Mouse (Mus musculus) MEL (cell line): ENCODE measurements at regions not wholly inside any gene's neighbourhood (a gene's known extent, or its start where the extent isn't known, plus 50 kb on each side); places are given as distances from the start of the nearest gene placed in this dataset.

ENCODE experiments used
- CTCF ChIP-seq, 3 experiments: IDR thresholded peaks in 2 of 3; conservative IDR thresholded peaks in 1 of 3; 2 replicates each; pipeline ENCODE4 v1.5.1; 2011 to 2012; ENCODE audit warnings: low read length in 3 of 3, low read depth in 2 of 3, mild to moderate bottlenecking in 2 of 3, improper control_type of control experiment in 1 of 3, inconsistent platforms in 1 of 3, mixed read lengths in 1 of 3, moderate library complexity in 1 of 3; ENCODE audit not compliant: control insufficient read depth in 1 of 3, insufficient read depth in 1 of 3, poor library complexity in 1 of 3, severe bottlenecking in 1 of 3
- MXI1 ChIP-seq: IDR thresholded peaks from 2 replicates; pipeline ENCODE4 v1.6.1; 2011; ENCODE audit warnings: mild to moderate bottlenecking, low read depth, low read length, improper control_type of control experiment
- UBTF ChIP-seq: IDR thresholded peaks from 2 replicates; pipeline ENCODE4 v1.6.1; 2012; ENCODE audit warnings: low read depth, mild to moderate bottlenecking, inconsistent platforms, low read length, improper control_type of control experiment, moderate library complexity, borderline replicate concordance; ENCODE audit not compliant: insufficient read depth

DNA sequence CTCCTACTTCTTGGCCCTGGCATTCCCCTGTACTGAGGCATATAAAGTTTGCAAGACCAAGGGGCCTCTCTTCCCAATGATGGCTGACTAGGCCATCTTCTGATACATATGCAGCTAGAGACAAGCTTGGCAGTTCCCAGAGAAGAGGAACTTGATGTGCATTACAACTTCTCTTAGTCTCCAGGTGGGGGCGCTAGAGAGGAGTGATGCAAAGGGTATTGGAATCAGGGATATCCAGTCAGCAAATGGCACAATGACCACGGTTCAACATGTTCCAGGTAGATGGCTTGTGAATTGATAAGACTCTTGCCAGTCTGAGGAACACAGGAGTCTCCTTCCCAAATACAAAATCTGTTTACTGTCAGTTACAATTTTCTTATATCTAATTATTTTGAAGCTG lies 347.7 kb downstream of the Car8 start:
- TF ChIP-seq CTCF (IDR thresholded peaks at IDR 0.05 in 2 of 3, conservative IDR thresholded peaks at IDR 0.05 in 1 of 3; ENCODE audit: control insufficient read depth in 1 of 3, insufficient read depth in 1 of 3, low read depth in 2 of 3, low read length in 3 of 3, poor library complexity in 1 of 3, severe bottlenecking in 1 of 3) (peak in 2 of 3 experiments; percentile 12 to 40; a peak in 3 of 6 replicates), MXI1 (no peak), UBTF (no peak)
